Mouse (Mus musculus) ES-E14 (cell line): ENCODE data around the gene Plcxd1. TPM values are rescaled to one million over a fixed set of nuclear protein-coding genes. Genes with fewer than 3 reads are reported as not detected.
"Not testable (repeated sequence)": the region's sequence is repeated elsewhere in the genome, so short reads cannot be mapped to it uniquely, and the experiment has no call there.

Experiments used
- DNase-seq: peaks from one replicate; pipeline ENCODE4 v3.0.0-alpha.2; 2013; ENCODE audit warnings: low read depth, low spot score
- H3K27ac ChIP-seq: 2 replicates; pipeline ENCODE4 v1.5.1; 2012; ENCODE audit warnings: low read depth, mild to moderate bottlenecking, low read length, moderate library complexity, mixed read lengths; ENCODE audit not compliant: poor library complexity, insufficient read depth, severe bottlenecking
- H3K36me3 ChIP-seq: 2 replicates; pipeline ENCODE4 v1.6.1; 2012; ENCODE audit warnings: mild to moderate bottlenecking, low read length, moderate library complexity, mixed read lengths; ENCODE audit not compliant: control insufficient read depth, poor library complexity, insufficient read depth, severe bottlenecking
- H3K4me1 ChIP-seq, 2 experiments: fragments of 150-350 bp in 1 of 2; sonication (generic) in 1 of 2; 2 replicates each; pipeline ENCODE4 v1.6.1; 2012; ENCODE audit warnings: low read length in 2 of 2, mild to moderate bottlenecking in 1 of 2, mixed read lengths in 1 of 2; ENCODE audit not compliant: control insufficient read depth in 2 of 2, insufficient read depth in 2 of 2, poor library complexity in 1 of 2
- H3K4me3 ChIP-seq, 2 experiments: fragments of 150-350 bp in 1 of 2; sonication (generic) in 1 of 2; 2 replicates each; pipeline ENCODE4 v1.5.1; 2012; ENCODE audit warnings: low read length in 2 of 2, low read depth in 1 of 2, mild to moderate bottlenecking in 1 of 2, mixed read lengths in 1 of 2; ENCODE audit not compliant: insufficient read depth in 1 of 2, poor library complexity in 1 of 2, severe bottlenecking in 1 of 2
- H3K9ac ChIP-seq: 2 replicates; pipeline ENCODE4 v1.6.1; 2012; ENCODE audit warnings: low read depth, mild to moderate bottlenecking, low read length, mixed read lengths; ENCODE audit not compliant: poor library complexity, insufficient read depth, severe bottlenecking
- H3K9me3 ChIP-seq: fragments of 150-350 bp; sonication (generic); 2 replicates; pipeline ENCODE4 v1.6.1; 2012; ENCODE audit warnings: low read depth, mild to moderate bottlenecking, low read length; ENCODE audit not compliant: control insufficient read depth, insufficient read depth
- CHD2 ChIP-seq: IDR thresholded peaks from 2 replicates; pipeline ENCODE4 v1.6.1; 2014; ENCODE audit warnings: mild to moderate bottlenecking, low read depth, low read length, inconsistent platforms
- HCFC1 ChIP-seq: IDR thresholded peaks from 2 replicates; pipeline ENCODE4 v1.6.1; 2012; ENCODE audit warnings: low read length, inconsistent platforms, borderline replicate concordance; ENCODE audit not compliant: insufficient read depth
- MAFK ChIP-seq: IDR thresholded peaks from 2 replicates; pipeline ENCODE4 v1.6.1; 2014; ENCODE audit warnings: mild to moderate bottlenecking, low read depth, low read length, inconsistent platforms; ENCODE audit not compliant: insufficient read depth
- ZC3H11A ChIP-seq: IDR thresholded peaks from 2 replicates; pipeline ENCODE4 v1.6.1; 2012; ENCODE audit warnings: low read depth, mild to moderate bottlenecking, inconsistent platforms, low read length, borderline replicate concordance
- ZNF384 ChIP-seq: IDR thresholded peaks from 2 replicates; pipeline ENCODE4 v1.6.1; 2012; ENCODE audit warnings: low read depth, low read length, inconsistent platforms
- in situ Hi-C, 2 experiments: fragments of 600-800 bp; cut with MboI; formaldehyde crosslinking; loops; one replicate each; pipeline ENCODE4 v1.15.1; 2025; ENCODE audit warnings: low sequenced_read_pairs in 2 of 2, inconsistent platforms in 1 of 2; ENCODE audit not compliant: unreplicated experiment in 2 of 2
- total RNA-seq: library from RNA; depleted of rRNA; stranded (reverse); fragments of 300-350 nt; gene quantifications from 2 replicates; pipeline ENCODE4 v1.2.3, GENCODE M21; 2012; rRNA removed

The Plcxd1 gene
- 18.3 and 39.9 TPM in 2 replicates for total RNA-seq

- peak within 1 kb of the TSS; percentile 73 for H3K27ac ChIP-seq
- H3K9ac ChIP-seq = peak within 1 kb of the TSS; percentile 59; the same call in 1 of the 2 replicates
- H3K4me3 ChIP-seq = peak within 1 kb of the TSS; percentile 31 to 61
- no peaks in the 10 kb centered on the region for H3K9me3 ChIP-seq
- in situ Hi-C loops = no loop called here
- peaks cover 28% of the 10 kb centered on the region for H3K36me3 ChIP-seq
- no peak for DNase-seq
- TF ChIP-seq ZC3H11A (no peak), MAFK (no peak), CHD2 (no peak), HCFC1 (no peak), ZNF384 (no peak)
- H3K4me1 ChIP-seq = peaks cover 9 to 52% of the 10 kb centered on the region in 2 experiments
Measured at GRCm38 (mm10) chr5:110099656-110100580, at the start of gene Plcxd1. Plcxd1 (plus strand) TSS chr5:110099969.

- Histone ChIP-seq H3K9ac (peak overlapping the region; percentile 92), H3K9me3 (no peaks in the 10 kb centered on the region), H3K27ac (peak overlapping the region; percentile 63; the same call in 1 of the 2 replicates), H3K36me3 (no peaks in the 10 kb centered on the region), H3K4me3 (peak overlapping the region; percentile 86 to 87), H3K4me1 (no peaks in the 10 kb centered on the region)
- TF ChIP-seq HCFC1 (no peak), CHD2 (0 out of 2 replicates have a peak, but pooled peaks have one; percentile 28)
- DNase-seq = peak; percentile 73
- in situ Hi-C loops = no loop called here
Measured at GRCm38 (mm10) chr5:110057637-110058408, 41.9 kb upstream of the Plcxd1 start.

- DNase-seq, H3K27ac ChIP-seq, H3K4me1 ChIP-seq, H3K4me3 ChIP-seq, H3K9me3 ChIP-seq, in situ Hi-C loops, H3K9ac ChIP-seq, H3K36me3 ChIP-seq: not testable (repeated sequence)
Measured at GRCm38 (mm10) chr5:110072413-110072812, 27.4 kb upstream of the Plcxd1 start, which contains the start of gene Gm17655. Gm17655 (minus strand) TSS chr5:110072513.

GRCm38 (mm10) chr5:110082961-110083360 is 16.8 kb upstream of the Plcxd1 start:
- in situ Hi-C loops = no loop called here
- Histone ChIP-seq H3K9me3 (no peaks in the 10 kb centered on the region), H3K27ac (peak overlapping the region; percentile 44; the same call in 1 of the 2 replicates), H3K4me1 (peaks cover 0 to 4% of the 10 kb centered on the region in 2 experiments; a peak in 1 of 4 replicates), H3K4me3 (no peak overlapping the region), H3K9ac (no peak overlapping the region), H3K36me3 (no peaks in the 10 kb centered on the region; the same call in 1 of the 2 replicates)
- no peak for DNase-seq
- TF ChIP-seq HCFC1 (no peak), CHD2 (no peak), ZNF384 (no peak), ZC3H11A (no peak), MAFK (no peak)
